Mouse (Mus musculus) frontal cortex, postnatal 25 days (tissue): Measurements from ENCODE around the gene Arhgap28.

ENCODE experiments used
- DNase-seq, 2 experiments: peaks; one replicate each; pipeline ENCODE4 v3.0.0; 2022; ENCODE audit warnings: low spot score in 2 of 2

Arhgap28 gene

DNA sequence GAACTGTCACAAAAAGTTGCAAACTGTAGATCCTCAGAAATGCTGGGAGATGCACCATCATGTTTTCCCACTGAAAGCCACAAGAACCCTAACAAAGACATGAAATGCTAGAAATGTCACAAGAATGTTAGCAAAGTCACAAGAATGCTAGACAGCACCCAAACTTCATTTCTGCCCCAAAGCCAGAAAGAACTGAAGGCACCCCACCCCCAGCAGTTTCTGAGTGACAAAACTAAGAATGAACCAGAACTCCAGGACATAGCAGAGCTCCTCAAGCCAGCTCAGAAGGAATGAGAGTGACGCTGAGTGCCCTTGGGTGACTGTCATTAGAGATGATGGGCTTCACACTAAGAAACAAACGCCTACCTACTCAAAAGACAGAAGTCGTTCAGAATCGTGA, 68.4 kb downstream of the Arhgap28 start:
- DNase-seq, result no peak

DNA sequence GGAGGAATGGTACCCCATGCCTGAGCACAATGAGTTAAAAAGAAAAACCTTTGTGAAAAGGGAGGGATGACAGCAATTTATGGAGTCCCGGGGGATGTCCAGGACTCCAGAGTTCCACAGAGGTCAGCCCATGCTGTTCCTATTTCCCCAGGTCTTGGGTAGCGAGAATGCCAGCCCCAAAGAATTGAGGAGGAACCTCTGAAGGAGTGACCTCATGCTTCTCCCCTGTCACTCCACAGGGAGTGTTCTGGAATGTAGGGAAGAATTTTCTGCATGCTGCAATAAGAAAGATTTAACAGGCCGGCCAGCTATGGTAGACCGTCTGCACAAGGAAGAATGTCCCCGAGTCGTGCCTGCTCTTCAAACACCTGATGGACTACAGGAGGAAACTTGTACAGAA, 72.5 kb downstream of the Arhgap28 start:
- no peak for DNase-seq

- no peak for DNase-seq
Measured at GRCm38 (mm10) chr17:67930957-67931356, 73.0 kb downstream of the Arhgap28 start.

DNA sequence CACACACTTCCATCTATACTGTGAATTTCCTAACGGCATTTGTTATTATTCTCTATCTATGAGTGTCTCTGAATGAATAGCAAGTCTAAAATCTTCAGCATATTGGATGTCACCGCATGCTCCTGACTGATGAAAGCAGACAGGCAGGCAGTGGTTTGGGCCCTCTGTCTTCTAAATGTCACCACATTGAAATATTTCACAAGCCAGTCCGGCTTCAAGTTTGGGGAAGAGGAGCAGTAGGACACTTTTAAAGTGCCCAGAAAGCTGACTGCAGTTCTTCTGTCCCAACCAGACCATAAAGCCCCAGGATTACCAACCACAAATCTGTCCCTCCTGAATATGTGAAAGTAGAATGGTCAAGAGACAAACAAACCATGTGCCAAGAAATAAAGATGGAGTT, 73.5 kb downstream of the Arhgap28 start:
- no peak for DNase-seq

DNA sequence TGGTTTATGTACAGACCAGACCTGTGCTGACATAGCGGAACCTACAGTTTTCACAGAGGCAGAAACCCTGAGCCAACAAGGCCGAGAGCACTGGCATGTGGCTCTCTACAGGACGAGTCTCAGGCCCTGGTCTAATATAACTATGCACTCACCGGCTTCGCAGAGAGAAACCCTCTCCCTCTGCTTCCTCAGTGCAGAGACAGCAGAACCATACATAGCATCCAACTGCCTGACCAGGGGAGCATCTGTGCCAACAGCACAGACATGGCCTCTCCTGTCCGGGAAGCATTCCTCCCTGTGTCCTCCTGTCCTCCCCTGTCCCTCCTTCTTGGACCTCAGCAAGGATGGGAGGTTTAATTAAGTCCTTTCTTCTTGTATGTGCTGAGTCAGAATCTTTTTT, 75.6 kb downstream of the Arhgap28 start:
- no peak for DNase-seq

GRCm38 (mm10) chr17:67927864-67928263, 76.1 kb downstream of the Arhgap28 start:
- no peak for DNase-seq

GRCm38 (mm10) chr17:67919959-67920358, 84.0 kb downstream of the Arhgap28 start:
- DNase-seq, result no peak

DNA sequence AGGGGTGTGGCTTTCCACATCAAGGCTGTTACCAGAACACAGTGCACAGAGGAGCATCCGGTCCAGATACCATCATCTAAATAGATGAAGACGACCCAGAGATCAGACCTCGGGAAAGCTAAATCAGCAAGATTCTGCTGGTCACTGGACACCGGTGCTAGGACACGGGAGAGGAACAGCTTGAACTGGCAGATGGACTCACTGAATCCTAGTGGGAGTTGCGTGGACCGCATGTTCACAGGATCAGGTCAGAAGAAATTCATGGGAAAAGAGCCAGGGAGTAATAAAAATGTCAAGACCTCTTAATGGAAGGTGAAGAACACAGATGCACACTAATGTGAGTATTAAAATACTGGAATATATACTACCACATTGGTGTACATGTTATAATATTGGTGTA, 85.7 kb downstream of the Arhgap28 start:
- no peak for DNase-seq

GRCm38 (mm10) chr17:67916901-67917300, 87.0 kb downstream of the Arhgap28 start:
- no peak for DNase-seq

DNA sequence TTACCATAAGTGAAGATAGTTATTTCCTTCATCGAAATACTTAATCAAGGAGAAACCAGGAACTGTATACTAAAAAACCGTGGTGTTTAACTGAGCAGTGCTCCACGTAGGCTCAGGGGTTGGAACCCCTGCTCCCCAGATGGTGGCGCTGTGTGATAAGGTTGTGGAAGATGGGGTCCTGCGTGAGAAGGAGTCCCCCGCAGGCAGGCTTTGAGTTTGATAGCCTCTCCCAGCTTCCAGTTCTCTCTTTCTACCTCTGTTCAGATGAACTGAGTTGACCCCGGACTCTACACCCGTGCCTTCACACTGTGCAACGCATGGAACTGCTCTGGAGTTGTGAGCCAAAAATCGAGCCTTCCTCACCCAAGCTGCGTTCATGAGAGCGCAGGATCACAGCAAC, 91.3 kb downstream of the Arhgap28 start:
- peak in 1 of 2 experiments; percentile 10 for DNase-seq

- no peak for DNase-seq
Measured at GRCm38 (mm10) chr17:67912051-67912450, 91.9 kb downstream of the Arhgap28 start.

DNA sequence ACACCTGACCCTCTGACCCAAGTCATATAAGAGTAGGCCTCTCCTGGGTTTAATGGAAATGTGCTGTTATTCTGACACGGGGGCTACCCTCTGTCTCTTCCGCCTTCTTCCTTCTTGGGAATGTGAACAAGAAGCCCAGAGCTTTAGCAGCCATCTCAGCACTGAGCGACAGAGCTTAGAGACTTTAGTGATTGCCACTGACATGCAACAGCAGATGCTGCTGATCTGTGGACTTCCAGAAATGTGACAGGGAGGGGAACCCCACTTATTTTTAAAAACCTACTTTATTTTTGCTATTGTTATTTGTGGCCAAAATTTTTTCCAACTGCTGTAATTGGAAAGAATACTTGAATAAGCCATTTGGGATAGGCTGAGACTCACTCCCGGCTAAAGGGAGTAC, 95.4 kb downstream of the Arhgap28 start:
- no peak for DNase-seq

DNA sequence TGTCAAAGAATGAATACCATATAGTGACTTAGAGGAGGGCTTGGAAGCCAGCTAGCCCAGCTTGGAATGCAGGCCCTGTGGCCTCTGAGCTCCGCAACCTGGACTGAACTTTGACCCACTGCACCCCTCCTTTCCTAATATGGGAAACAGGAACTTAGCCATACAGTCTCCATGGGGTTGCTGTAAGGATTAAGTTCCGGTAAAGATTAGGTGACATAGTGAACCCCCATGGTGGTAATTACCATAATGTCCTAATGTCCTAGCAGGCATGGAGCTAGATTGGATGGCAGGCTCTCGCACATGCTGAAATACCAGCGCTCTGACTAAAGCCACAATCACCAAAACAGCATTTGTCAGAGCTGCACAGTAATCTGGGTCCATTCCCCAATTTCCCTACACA, 95.8 kb downstream of the Arhgap28 start:
- no peak for DNase-seq

- no peak for DNase-seq
Measured at GRCm38 (mm10) chr17:67907532-67908054, 96.3 kb downstream of the Arhgap28 start.

DNA sequence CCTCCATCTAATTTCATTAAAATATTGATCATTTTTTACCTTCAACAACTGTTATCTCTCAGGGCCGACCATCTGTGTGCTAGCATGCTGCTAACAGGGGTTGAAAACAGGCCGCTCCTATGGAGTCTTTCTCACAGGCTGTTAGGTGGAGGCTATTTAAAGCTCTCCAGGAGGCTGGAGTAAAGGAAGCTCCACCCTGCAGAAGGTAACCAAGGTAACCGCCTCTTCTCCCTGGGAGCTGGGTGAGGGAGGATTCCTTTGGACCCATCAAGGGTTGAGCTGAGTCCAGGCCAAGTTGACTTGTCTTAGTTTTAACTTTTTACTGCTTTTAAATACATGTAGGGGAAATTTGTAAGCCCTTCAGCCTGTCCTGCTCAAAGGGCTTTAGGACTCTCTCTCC, 97.7 kb downstream of the Arhgap28 start:
- DNase-seq, result no peak

- no peak for DNase-seq
Measured at GRCm38 (mm10) chr17:67904315-67904944, 99.5 kb downstream of the Arhgap28 start.

- DNase-seq, result no peak
Measured at GRCm38 (mm10) chr17:67902847-67903246, 101.1 kb downstream of the Arhgap28 start.

- DNase-seq, result no peak
Measured at GRCm38 (mm10) chr17:67901161-67901560, 102.8 kb downstream of the Arhgap28 start.

DNA sequence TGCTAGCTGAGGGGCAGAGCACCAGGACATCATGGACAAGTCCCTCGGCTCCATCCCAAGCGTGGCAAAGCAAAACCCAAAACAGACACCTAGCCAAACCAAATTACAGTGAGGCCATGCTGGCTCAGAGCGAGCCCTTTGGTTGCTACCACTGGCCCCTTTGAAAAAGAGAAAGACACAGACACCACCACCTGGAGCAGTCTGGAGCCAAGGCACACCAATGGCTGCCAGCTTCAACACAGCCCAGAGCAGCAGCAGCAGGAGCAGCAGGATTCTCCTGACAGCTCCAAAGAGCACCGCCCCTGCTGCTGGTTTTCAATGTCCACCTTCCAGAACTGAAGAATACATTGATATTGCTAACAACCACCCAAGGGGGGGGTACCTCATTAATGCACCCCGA, 104.5 kb downstream of the Arhgap28 start:
- DNase-seq, result no peak

DNA sequence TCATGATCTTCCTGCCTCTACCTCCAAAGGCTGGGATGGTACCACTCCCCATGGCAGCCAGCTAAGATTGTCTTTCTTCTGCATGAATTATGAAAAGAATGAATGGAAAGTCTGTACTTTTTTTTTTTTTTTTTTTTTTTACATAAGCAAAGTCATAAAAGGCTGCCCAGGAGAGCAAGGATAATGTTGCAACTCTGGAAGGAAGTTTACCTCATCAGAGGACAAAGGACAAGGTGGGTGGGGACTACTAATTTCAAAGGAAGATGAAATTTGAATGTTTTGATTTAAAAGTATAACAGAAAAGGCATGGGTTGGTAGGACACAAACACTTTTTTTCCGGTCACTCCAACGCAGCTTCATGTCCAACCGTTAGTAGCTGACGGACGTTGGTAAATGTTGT, 107.5 kb downstream of the Arhgap28 start:
- DNase-seq, result no peak

DNA sequence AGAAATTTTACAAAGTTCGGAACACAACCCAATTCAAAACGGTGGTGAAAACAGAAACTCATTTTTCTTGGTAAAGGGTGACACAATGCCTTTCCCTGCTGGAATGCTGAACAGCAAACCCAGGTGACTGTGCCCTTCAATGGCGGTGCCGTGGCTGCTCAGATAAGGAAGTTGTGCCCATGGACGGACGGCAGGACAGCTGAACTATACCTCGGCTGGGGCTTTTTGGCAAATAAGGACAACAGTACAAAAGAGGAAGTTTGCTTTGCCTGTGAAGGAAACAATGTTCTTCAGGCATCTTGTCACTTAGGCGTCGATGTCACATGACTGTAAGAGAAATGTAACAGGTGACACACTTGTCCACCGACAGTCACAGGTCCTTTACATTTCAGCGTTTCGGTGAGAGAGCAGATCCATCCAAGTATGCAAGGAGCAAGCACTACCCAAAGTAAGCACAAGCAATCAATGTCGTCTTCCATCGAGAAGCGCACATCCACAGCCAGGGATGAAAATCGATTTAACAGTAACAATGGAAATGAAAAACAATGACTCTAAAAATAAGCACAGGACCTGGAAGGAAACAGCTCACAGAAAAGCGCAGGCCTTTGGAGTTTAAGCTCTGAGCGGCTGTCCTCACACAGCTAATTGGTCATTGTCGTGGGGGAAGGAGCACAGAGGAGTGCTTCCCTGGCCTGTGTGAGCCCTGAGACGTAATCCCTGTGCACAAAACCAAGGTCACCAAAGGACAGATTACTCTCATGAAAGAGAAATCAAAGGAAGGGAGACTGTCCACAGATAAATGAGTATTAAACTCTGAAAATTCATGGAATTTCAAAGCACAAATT, 114.2 kb downstream of the Arhgap28 start:
- DNase-seq, result no peak

DNA sequence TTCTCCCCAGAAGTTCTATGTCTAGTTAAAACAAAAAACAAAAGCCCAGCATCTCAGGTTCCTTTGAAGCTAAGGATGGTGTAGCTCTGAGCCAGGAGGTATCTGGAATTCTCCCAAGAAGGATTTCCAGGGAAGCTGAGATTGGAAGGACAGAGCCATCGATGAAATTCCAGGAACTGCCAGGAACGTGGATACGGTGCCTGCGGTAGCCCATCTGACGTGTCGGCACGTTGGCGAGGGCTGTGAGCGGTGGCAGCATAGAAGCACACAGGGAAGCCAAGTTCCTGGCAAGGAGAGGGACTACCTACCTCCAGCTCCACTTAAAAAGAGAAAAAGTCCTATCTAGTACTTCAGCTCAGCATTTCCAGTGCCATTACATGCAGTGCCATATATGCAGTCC, 115.8 kb downstream of the Arhgap28 start:
- no peak for DNase-seq

GRCm38 (mm10) chr17:67886326-67886725, 117.6 kb downstream of the Arhgap28 start:
- no peak for DNase-seq
